ENCODE assay signal across 25 mouse cellular contexts in the genomic region with DNA sequence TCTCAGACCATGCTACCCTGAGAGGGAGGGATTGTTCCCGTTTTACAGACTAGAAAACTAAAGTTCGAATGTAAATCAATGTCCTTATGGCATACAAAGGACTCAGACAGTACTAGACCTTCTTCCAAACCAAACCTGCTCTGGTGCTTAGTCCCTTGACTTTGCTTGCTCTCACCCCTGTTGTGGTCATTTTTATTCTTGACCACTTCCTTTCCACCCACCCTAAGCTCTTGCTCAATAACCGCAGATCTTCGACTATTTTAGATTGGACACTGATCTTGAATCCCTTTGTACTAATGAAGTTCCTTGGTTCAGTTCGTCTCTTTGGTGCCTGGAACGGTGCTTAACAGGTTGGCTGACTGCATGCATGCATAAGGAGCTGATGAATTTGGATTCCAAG.
"Had no signal": no experiment of that assay in that cellular context is flagged by ENCODE, and none has a peak within 500 bp of the region (broad histone marks: within the 10 kb centered on the region; RNA-seq: fewer than 3 reads in every experiment).

No protein-coding gene starts in this region.

- H3K4me1 ChIP-seq: heart, embryonic 10.5 days; heart, embryonic 13.5 days; heart, embryonic 15.5 days; intestine, embryonic 15.5 days; limb, embryonic 15.5 days; liver, embryonic 12.5 days had no signal

- H3K9me3 ChIP-seq: heart, embryonic 10.5 days; heart, embryonic 13.5 days; heart, embryonic 15.5 days; hindbrain, embryonic 13.5 days; hindbrain, embryonic 15.5 days; intestine, embryonic 15.5 days; limb, embryonic 13.5 days; limb, embryonic 15.5 days; liver, embryonic 12.5 days had no signal

- H3K4me2 ChIP-seq: heart, embryonic 13.5 days; heart, embryonic 15.5 days; hindbrain, embryonic 13.5 days; hindbrain, embryonic 15.5 days; intestine, embryonic 15.5 days; limb, embryonic 13.5 days; limb, embryonic 15.5 days; liver, embryonic 12.5 days had no signal

- H3K4me3 ChIP-seq: gastrocnemius, adult 2 months; heart, embryonic 10.5 days; heart, embryonic 13.5 days; heart, embryonic 15.5 days; hindbrain, embryonic 13.5 days; hindbrain, embryonic 15.5 days; intestine, embryonic 15.5 days; layer of hippocampus, adult 2 months; limb, embryonic 13.5 days; limb, embryonic 15.5 days; liver, embryonic 12.5 days had no signal

- H3K36me3 ChIP-seq: heart, embryonic 10.5 days; heart, embryonic 13.5 days; heart, embryonic 15.5 days; hindbrain, embryonic 13.5 days; hindbrain, embryonic 15.5 days; intestine, embryonic 15.5 days; limb, embryonic 13.5 days; limb, embryonic 15.5 days; liver, embryonic 12.5 days had no signal

- H3K27ac ChIP-seq: gastrocnemius, adult 2 months; heart, embryonic 10.5 days; heart, embryonic 13.5 days; heart, embryonic 15.5 days; hindbrain, embryonic 13.5 days; hindbrain, embryonic 15.5 days; intestine, embryonic 15.5 days; layer of hippocampus, adult 2 months; limb, embryonic 13.5 days; limb, embryonic 15.5 days; liver, embryonic 12.5 days; liver, embryonic 14.5 days had no signal

- DNase-seq: gastrocnemius, adult 2 months; gastrocnemius, postnatal 10 days; gastrocnemius, postnatal 25 days; heart, adult 18-20 months; heart, postnatal 14 days; heart, postnatal 36 days; kidney, adult 18-20 months; kidney, adult 8-10 months; kidney, postnatal 10 days; kidney, postnatal 25 days; kidney, postnatal 4 days; layer of hippocampus, postnatal 36 days had no signal

- H3K27me3 ChIP-seq: heart, embryonic 13.5 days; heart, embryonic 15.5 days; hindbrain, embryonic 13.5 days; hindbrain, embryonic 15.5 days; intestine, embryonic 15.5 days; limb, embryonic 13.5 days; limb, embryonic 15.5 days; liver, embryonic 12.5 days had no signal

- H3K9ac ChIP-seq: heart, embryonic 13.5 days; heart, embryonic 15.5 days; hindbrain, embryonic 13.5 days; hindbrain, embryonic 15.5 days; intestine, embryonic 15.5 days; limb, embryonic 13.5 days; limb, embryonic 15.5 days; liver, embryonic 12.5 days; liver, embryonic 14.5 days had no signal

- ATAC-seq: inflammation-experienced regulatory T-cells, adult 6 months; intestine, embryonic 15.5 days; intestine, postnatal 0 days; liver, embryonic 12.5 days had no signal
